Mouse (Mus musculus): Measurements from ENCODE around the gene Hsf5.

Gene Hsf5

GRCm38 (mm10) chr11:87616790-87617474 lies at the start of gene Hsf5:
Gene Hsf5 (plus strand): TSS chr11:87617164.
- DNase-seq (ENCODE audit: low spot score in 2 of 2): no peak

DNA sequence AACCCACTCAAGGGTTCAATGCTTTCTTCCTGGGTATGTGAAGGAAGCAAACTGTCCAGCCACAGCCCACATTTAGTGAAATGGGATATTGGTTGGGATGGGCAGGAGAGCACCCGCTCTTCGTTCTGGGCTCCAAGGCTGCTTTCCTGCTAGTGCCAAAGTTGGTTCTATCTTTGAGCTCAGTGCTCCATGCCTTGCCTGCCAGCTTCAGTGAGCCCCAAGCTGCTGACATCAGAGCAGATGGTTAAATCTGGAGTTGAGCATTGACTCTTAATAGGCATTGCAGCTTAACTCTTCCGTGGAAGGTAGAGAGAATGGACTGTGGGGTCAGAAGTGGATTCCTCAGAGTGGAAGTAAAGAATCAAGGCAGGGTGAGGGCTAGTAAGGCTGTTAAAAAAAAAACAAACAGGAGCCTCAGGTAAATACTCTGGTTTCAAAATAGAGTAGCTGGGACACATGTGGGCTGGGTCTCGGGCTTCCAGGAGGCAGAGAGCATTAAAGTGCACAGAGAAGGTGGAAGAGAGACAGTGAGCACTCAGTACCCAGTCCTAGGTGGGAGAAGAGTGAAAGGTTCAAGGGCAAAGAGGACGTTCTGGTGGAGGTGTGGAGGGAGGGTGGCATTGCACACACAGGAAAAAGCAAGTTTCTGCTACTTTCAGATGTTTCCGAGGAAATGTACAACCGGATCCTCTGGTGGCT lies 48.6 kb upstream of the Hsf5 start, which contains the start of gene Sept4:
Sept4 (plus strand) TSS at position 649 of the 699 bp plus-strand sequence.
- DNase-seq (ENCODE audit: low spot score in 2 of 2): no peak

DNA sequence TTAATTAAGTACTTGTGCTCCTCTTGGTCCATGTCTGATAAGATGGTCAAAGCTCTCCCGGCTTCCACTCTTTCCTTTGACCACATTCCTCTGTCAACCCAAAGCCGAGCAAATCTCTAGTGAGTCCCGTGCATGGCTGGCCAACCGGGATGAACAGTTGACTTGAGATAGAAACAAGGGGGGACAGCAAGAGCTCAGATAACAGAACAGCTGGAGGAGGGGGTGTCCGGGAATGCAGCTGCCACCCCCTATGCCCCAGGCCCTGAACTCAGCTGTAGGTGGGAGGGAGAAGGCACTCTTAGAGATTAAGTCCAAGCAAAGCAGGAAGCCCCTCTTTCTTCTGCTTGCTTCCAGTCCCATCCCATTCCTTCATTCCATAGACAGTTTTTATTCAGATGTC lies 46.2 kb upstream of the Hsf5 start:
- no peak for DNase-seq (ENCODE audit: low spot score in 2 of 2)

GRCm38 (mm10) chr11:87571361-87571950 lies 45.5 kb upstream of the Hsf5 start:
- no peak for DNase-seq (ENCODE audit: low spot score in 2 of 2)

- DNase-seq (ENCODE audit: low spot score in 2 of 2): no peak
Observed at GRCm38 (mm10) chr11:87573751-87574150, 43.2 kb upstream of the Hsf5 start.

GRCm38 (mm10) chr11:87574520-87575180 lies 42.3 kb upstream of the Hsf5 start:
- no peak for DNase-seq (ENCODE audit: low spot score in 2 of 2)

DNA sequence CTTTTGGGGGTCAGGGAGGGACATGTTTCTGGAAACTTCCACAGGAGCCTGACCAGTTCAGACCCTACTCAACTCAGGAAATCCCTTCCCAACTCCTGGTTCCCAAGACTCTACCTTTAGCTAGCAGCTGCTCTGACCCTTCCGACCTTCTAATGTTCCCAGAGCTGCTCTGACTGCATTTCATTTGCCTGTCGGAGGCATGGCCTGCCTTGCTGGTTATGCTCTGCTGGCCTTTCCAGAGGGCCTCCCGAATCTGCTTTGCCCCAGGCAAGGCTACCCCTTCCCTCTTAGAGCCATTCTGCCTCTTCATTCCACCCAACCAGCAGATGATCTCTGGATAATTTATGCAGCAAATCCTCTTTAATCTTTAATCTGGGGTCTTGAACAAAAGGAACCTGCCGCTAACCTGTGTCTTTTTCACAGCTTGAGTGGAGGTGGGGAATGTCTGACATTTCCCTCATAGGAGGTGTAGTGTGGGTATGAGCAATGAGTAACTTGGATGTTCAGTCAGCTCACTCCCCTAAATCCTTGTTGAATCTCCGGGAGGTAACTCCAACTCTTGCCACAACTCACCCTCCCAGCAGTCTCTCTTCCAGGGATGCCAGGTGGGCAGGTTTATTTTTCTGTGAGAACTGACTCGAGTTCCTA lies 39.2 kb upstream of the Hsf5 start:
- DNase-seq (ENCODE audit: low spot score in 2 of 2): no peak

- peak; percentile 57 to 79 for DNase-seq (ENCODE audit: low spot score in 2 of 2)
Observed at GRCm38 (mm10) chr11:87578249-87578962, 38.6 kb upstream of the Hsf5 start.

GRCm38 (mm10) chr11:87578963-87579601 lies 37.9 kb upstream of the Hsf5 start:
- no peak for DNase-seq (ENCODE audit: low spot score in 2 of 2)

DNA sequence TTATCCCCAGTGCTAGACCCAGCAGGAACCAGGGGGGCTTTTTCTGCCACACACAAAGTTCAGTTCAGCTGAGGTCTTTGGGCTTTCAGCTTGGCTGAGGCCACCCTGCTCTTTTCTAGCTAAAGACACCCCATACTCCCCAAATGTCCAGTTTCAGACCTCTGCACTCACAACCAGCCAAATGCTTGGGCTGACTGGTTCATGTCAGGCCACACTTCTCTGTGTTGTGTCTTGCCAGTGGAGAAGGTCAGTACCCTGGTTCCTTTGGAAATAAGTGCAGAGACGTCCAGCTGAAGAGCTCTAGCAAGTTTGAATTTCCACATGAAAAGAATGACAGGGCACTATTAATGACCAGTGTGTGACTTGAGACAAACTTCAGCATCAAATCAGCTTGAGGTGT lies 37.3 kb upstream of the Hsf5 start:
- DNase-seq (ENCODE audit: low spot score in 2 of 2): no peak

DNA sequence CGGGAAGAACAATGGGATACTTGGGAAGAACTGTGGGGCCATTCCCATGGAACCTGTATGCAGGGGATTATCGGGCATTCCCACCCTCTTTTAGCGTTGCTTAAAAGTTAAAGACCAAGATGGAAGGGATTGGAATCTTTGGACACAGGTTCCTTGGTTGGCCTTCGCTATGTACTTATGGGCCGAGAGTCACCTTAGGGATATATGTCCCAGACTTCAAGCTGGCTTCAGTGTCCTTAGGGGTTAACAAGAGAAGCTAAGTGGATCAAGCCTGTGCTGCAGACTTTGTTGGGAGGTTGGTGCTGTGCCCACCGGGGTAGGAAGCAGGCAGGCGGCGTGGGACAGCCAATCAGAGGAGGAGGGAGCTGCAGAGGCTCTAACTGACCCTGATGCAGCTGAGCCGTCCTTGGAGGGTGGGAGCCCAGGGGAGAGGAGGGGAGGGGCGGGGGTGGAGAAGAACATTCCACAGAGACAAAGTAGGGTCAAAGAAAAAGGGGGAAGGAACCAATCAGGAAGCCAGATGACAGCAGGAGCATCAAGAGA lies 36.4 kb upstream of the Hsf5 start:
- DNase-seq (ENCODE audit: low spot score in 2 of 2): no peak

- DNase-seq (ENCODE audit: low spot score in 2 of 2): no peak
Observed at GRCm38 (mm10) chr11:87581161-87581865, 35.7 kb upstream of the Hsf5 start.

DNA sequence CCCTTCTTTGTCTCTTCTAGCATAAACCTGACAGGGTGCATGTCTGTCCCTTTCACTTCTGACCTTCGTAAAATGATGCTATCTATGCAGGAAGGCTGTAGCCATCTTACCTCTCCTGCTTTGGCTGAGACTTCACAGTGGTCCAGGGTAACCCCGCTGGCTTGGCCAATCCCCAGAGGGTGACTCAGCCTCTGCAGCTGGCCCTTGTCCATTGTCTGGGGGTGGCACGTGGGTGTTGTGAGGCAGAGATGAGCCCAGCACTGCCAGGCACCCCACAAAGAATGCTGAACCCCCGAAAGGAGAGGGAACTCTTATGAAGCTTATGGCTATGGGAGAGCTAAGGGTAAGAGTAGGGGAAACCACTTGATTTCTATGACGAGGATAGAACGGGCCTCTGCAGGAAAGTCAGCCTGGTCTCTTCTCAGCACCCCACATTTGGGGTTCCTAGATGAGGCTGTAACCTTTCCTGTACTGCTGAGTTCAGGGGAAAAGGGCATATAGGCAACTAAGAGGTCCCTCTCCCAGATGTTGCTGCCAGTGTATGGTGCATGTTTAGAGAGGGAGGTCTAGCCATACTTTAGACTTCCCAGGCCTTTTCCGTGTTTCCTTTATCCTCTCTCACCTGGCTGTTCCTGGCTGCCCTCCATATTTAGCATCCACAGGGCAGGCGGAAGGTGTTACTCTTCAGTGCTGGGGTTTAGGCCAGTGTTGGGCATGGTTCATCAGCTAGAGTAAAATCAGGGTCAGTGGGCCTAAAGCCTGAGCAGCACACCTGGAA lies 34.8 kb upstream of the Hsf5 start:
- no peak for DNase-seq (ENCODE audit: low spot score in 2 of 2)

DNA sequence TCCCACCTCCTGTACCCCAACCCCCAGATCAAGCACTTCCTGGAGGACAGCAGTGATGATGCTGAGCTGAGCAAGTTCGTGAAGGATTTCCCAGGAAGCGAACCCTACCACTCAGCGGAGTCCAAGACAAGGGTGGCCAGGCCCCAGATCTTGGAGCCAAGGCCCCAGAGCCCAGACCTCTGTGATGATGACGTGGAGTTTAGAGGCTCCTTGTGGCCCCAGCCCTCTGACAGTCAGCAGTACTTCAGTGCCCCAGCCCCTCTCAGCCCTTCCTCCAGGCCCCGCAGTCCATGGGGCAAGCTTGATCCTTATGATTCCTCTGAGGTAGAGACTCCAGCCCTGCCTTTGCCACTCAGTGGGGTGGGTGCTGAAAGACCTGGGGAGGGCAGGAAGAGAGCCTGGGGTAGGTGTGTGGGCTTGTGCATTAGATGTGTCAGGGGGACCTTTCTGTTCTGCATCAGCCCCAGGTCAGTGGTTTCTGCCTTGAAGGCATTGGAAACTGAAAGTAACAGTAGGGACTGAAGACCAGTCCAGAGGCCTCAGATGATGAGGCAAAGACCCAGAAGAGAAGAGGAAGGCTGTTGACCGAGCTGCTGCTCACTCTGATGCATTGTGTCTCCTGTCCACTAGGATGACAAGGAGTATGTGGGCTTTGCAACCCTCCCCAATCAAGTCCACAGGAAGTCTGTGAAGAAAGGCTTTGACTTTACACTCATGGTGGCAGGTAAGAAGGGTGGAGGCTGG lies 33.5 kb upstream of the Hsf5 start:
- no peak for DNase-seq (ENCODE audit: low spot score in 2 of 2)

- DNase-seq (ENCODE audit: low spot score in 2 of 2): no peak
Observed at GRCm38 (mm10) chr11:87584711-87585505, 32.1 kb upstream of the Hsf5 start.

DNA sequence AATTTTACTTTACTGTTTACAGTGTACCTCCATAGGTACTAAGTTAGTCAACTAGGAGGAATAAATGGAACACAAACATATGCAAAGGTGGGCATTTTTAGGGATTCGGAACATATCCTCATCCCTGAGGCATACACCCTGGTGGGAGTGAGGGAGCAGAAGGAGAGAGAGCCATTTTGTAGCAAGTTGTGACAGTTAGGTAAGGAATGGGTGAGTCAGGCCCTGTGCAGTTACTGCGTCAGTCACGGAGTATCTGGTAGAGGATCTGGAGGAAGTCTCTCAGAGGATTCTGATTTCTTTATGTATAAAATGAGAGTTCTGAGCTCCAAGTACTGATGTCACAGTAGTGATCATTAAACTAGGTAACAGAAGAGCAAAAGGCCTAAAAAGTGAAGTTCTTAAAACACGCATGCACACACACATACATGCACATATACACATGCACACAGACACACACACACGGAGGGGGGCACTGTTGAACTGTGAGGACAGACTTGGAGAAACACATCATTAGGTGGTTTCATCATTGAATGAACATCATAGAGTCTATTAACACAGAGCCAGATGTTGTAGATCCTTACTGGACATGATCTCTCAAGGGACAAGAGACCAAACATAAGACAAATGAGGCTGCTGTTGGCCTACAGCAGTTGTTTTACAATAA lies 29.6 kb upstream of the Hsf5 start:
- DNase-seq (ENCODE audit: low spot score in 2 of 2): no peak

DNA sequence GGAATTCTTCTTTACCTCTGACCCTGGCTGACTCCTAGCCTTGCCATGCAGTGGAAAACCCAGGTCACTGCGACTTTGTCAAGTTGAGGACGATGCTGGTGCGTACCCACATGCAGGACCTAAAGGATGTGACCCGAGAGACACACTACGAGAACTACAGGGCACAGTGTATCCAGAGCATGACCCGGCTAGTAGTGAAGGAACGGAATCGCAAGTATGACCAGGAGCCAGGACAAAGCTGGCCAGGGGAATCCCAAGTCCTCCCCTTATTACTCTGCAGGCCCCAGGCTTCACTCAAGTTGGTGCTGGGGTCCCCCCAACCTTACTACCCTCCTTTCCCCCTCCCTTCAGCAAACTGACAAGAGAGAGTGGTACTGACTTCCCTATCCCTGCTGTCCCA lies 27.4 kb upstream of the Hsf5 start:
- no peak for DNase-seq (ENCODE audit: low spot score in 2 of 2)
